Mouse (Mus musculus) ES-E14 (cell line): ENCODE measurements at regions not wholly inside any gene's neighbourhood (a gene's known extent, or its start where the extent isn't known, plus 50 kb on each side); places are given as distances from the start of the nearest gene placed in this dataset.

Experiments
- CHD2 ChIP-seq: IDR thresholded peaks from 2 replicates; pipeline ENCODE4 v1.6.1; 2014; ENCODE audit warnings: mild to moderate bottlenecking, low read depth, low read length, inconsistent platforms
- HCFC1 ChIP-seq: IDR thresholded peaks from 2 replicates; pipeline ENCODE4 v1.6.1; 2012; ENCODE audit warnings: low read length, inconsistent platforms, borderline replicate concordance; ENCODE audit not compliant: insufficient read depth
- MAFK ChIP-seq: IDR thresholded peaks from 2 replicates; pipeline ENCODE4 v1.6.1; 2014; ENCODE audit warnings: mild to moderate bottlenecking, low read depth, low read length, inconsistent platforms; ENCODE audit not compliant: insufficient read depth
- ZC3H11A ChIP-seq: IDR thresholded peaks from 2 replicates; pipeline ENCODE4 v1.6.1; 2012; ENCODE audit warnings: low read depth, mild to moderate bottlenecking, inconsistent platforms, low read length, borderline replicate concordance

GRCm38 (mm10) chr13:53755046-53755615 lies 282.3 kb upstream of the Msx2 start:
- no peak for TF ChIP-seq HCFC1
- no peak for TF ChIP-seq CHD2
- no peak for TF ChIP-seq ZC3H11A
- no peak for TF ChIP-seq MAFK
